Mouse (Mus musculus) midbrain, embryonic 13.5 days (tissue): ENCODE measurements around the gene Ramp3. TPM values are rescaled to one million over a fixed set of nuclear protein-coding genes. Genes with fewer than 3 reads are reported as not detected.

Experiments used
- ATAC-seq: fragments of 200-750 bp; cut with Nextera tagmentation; 2 replicates; pipeline ENCODE4 v1.8.0; 2017; ENCODE audit warnings: mild to moderate bottlenecking, moderate TSS enrichment, moderate library complexity
- H3K27ac ChIP-seq: fragments of 300-500 bp; sonication (generic); 2 replicates; pipeline ENCODE4 v1.5.1; 2015; ENCODE audit warnings: inconsistent platforms, mild to moderate bottlenecking, moderate library complexity
- H3K27me3 ChIP-seq: fragments of 300-500 bp; sonication (generic); 2 replicates; pipeline ENCODE4 v1.6.1; 2015; ENCODE audit warnings: mild to moderate bottlenecking, inconsistent platforms
- H3K36me3 ChIP-seq: fragments of 300-500 bp; sonication (generic); 2 replicates; pipeline ENCODE4 v1.6.1; 2015; ENCODE audit warnings: mild to moderate bottlenecking, inconsistent platforms
- H3K4me1 ChIP-seq: fragments of 300-500 bp; sonication (generic); replicated peaks from 2 replicates; pipeline ENCODE4 v1.6.1; 2015; ENCODE audit warnings: inconsistent platforms
- H3K4me2 ChIP-seq: fragments of 300-500 bp; sonication (generic); replicated peaks from 2 replicates; pipeline ENCODE4 v1.6.1; 2015; ENCODE audit warnings: moderate library complexity, mild to moderate bottlenecking, inconsistent platforms
- H3K4me3 ChIP-seq: fragments of 300-500 bp; sonication (generic); replicated peaks from 2 replicates; pipeline ENCODE4 v1.5.1; 2015; ENCODE audit warnings: mild to moderate bottlenecking, inconsistent platforms
- H3K9ac ChIP-seq: fragments of 300-500 bp; sonication (generic); replicated peaks from 2 replicates; pipeline ENCODE4 v1.6.1; 2015; ENCODE audit warnings: mild to moderate bottlenecking, inconsistent platforms
- H3K9me3 ChIP-seq: fragments of 300-500 bp; sonication (generic); 2 replicates; pipeline ENCODE4 v1.6.1; 2016; ENCODE audit warnings: mild to moderate bottlenecking, inconsistent platforms
- WGBS: fragments of 180-500 bp; shearing (Covaris S2); methylation state at CpG from one replicate; pipeline ENCODE4 v1.1.7; 2015; 5-methylcytosine and 5-hydroxymethylcytosine counted together
- polyA plus RNA-seq: library from polyadenylated mRNA; unstranded; fragments of >200 nt; fragmentation: Nextera tagmentation; extraction: Ambion mirVana; gene quantifications from 2 replicates; pipeline ENCODE4 v1.2.1, GENCODE M21; 2015

Ramp3 gene
- polyA plus RNA-seq, 1 experiment from 2014 or later, result 6.8 TPM

DNA sequence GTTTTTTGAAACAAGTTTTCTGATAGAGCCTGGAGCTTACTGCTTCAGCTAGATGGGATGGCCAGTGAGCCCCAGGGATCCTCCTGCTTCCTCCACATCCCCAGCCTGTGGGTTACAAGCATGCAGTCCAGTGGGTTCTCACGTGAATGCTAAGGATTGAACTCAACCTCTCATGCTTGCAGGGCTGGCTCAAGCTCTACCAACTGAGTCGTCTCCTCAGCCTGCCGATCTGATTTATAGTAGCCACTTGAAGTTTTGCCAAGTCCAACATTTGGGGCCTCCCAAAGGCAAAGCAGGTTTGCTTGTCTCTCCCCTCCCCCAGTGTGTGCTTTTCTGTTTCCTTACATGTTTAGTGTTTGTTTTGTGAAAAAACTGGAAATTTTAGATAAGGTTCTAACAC, 43.9 kb downstream of the Ramp3 start:
- no peaks in the 10 kb centered on the region for H3K27me3 ChIP-seq
- no peak overlapping the region for H3K27ac ChIP-seq
- H3K36me3 ChIP-seq, result no peaks in the 10 kb centered on the region
- H3K9me3 ChIP-seq, result no peaks in the 10 kb centered on the region
- H3K4me3 ChIP-seq, result no peak overlapping the region
- no peak overlapping the region for H3K4me2 ChIP-seq
- H3K9ac ChIP-seq, result no peak overlapping the region
- 83% methylated on average over 3 of the region's 3 CpGs for WGBS
- no peak for ATAC-seq
- no peaks in the 10 kb centered on the region for H3K4me1 ChIP-seq

DNA sequence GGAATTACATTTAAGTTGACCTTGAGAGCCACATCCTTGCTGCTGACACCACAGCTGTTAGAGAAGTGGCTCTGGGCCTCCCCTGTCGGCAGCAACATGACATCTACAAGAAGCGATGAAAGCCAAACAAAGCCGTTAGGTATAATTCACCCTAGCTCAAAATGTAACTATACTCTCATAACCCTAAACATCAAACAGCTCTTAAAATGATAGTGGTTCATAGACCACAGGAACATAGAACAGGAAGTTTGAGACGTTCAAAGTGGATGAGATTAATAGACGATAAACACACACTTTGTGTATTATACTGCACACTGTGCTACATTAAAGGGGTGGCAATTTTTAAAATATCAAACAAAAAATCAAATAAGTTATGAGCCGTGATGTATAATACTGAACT, 46.5 kb downstream of the Ramp3 start:
- 0 out of 2 replicates have a peak, but pooled peaks cover 6% of the 10 kb centered on the region for H3K9me3 ChIP-seq
- no peak overlapping the region for H3K4me2 ChIP-seq
- H3K9ac ChIP-seq, result no peak overlapping the region
- H3K4me1 ChIP-seq, result no peaks in the 10 kb centered on the region
- WGBS, result 74% methylated on average over 6 of the region's 6 CpGs
- no peak overlapping the region for H3K4me3 ChIP-seq
- no peak overlapping the region for H3K27ac ChIP-seq
- no peaks in the 10 kb centered on the region for H3K27me3 ChIP-seq
- ATAC-seq, result no peak
- H3K36me3 ChIP-seq, result no peaks in the 10 kb centered on the region

GRCm38 (mm10) chr11:6705516-6705915, 47.2 kb downstream of the Ramp3 start:
- Histone ChIP-seq H3K36me3 (no peaks in the 10 kb centered on the region), H3K9me3 (0 out of 2 replicates have a peak, but pooled peaks cover 6% of the 10 kb centered on the region), H3K9ac (no peak overlapping the region), H3K4me2 (no peak overlapping the region), H3K27me3 (no peaks in the 10 kb centered on the region), H3K4me1 (no peaks in the 10 kb centered on the region), H3K27ac (no peak overlapping the region), H3K4me3 (no peak overlapping the region)
- ATAC-seq, result no peak
- 84% methylated on average over 5 of the region's 5 CpGs for WGBS

DNA sequence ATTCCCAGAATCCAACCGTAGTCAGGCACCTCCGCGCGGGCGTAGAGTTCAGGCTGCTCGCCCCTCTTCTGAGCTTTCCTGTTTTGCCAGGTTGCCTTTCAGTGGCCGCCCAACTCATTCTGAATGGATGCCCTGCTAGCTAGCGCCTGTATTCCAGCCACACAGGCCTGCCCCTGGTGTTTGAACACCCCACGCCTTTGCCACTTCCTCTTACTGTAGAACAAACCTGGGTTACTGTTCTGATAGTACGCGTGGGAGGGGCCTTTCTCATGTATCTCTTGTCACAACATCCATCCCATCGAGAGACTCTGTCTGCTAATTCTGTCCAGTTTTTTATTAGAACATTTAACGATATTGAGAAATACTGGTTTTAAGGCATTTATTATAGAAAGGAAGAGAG, 48.5 kb downstream of the Ramp3 start:
- H3K4me2 ChIP-seq, result no peak overlapping the region
- H3K4me1 ChIP-seq, result no peaks in the 10 kb centered on the region
- no peak overlapping the region for H3K9ac ChIP-seq
- no peak overlapping the region for H3K27ac ChIP-seq
- ATAC-seq, result no peak
- H3K9me3 ChIP-seq, result 0 out of 2 replicates have a peak, but pooled peaks cover 6% of the 10 kb centered on the region
- WGBS, result 94% methylated on average over 13 of the region's 13 CpGs
- 0 out of 2 replicates have a peak, but pooled peaks cover 5% of the 10 kb centered on the region for H3K27me3 ChIP-seq
- H3K36me3 ChIP-seq, result no peaks in the 10 kb centered on the region
- H3K4me3 ChIP-seq, result no peak overlapping the region

DNA sequence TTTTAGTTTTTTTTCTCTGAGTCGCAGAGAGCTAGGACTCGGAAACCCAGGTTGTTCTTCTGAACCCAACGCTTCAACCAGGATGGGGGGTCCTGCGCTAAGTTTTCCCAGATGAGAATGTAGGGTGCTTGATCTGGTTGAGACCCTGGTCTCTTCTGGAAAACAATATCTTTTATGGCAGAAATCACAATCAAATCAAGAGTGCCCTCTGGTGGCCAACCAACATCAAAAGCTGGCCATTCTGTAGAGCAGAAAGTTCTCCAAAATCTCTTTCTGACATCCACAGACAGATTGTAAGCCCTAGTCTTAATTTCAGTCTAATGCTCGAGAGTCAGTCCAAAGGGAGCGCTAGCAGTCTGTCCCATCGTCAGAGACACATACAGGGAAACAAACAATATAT, 50.1 kb downstream of the Ramp3 start:
- ATAC-seq, result no peak
- 89% methylated on average over 7 of the region's 7 CpGs for WGBS
- H3K4me3 ChIP-seq, result no peak overlapping the region
- H3K4me1 ChIP-seq, result no peaks in the 10 kb centered on the region
- 0 out of 2 replicates have a peak, but pooled peaks cover 5% of the 10 kb centered on the region for H3K27me3 ChIP-seq
- no peak overlapping the region for H3K4me2 ChIP-seq
- H3K9ac ChIP-seq, result no peak overlapping the region
- H3K36me3 ChIP-seq, result no peaks in the 10 kb centered on the region
- 0 out of 2 replicates have a peak, but pooled peaks cover 6% of the 10 kb centered on the region for H3K9me3 ChIP-seq
- H3K27ac ChIP-seq, result no peak overlapping the region

DNA sequence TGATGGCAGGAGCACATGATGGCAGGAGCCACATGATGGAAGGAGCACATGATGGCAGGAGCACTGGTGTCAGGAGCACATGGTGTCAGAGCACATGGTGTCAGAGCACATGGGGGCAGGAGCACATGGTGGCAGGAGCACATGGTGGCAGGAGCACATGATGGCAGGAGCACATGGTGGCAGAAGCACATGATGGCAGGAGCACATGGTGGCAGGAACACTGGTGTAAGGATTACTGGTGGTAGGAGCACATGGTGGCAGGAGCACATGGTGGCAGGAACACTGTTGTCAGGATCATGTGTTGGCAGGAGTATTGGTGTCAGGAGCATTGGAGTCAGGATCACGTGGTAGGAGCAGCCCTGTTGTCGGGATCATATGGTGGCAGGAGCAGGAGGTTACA, 52.1 kb downstream of the Ramp3 start:
- H3K36me3 ChIP-seq, result no peaks in the 10 kb centered on the region
- 72% methylated on average over 2 of the region's 2 CpGs for WGBS
- no peaks in the 10 kb centered on the region for H3K4me1 ChIP-seq
- H3K27ac ChIP-seq, result no peak overlapping the region
- no peak overlapping the region for H3K4me3 ChIP-seq
- no peak overlapping the region for H3K4me2 ChIP-seq
- ATAC-seq, result no peak
- H3K9ac ChIP-seq, result no peak overlapping the region
- 0 out of 2 replicates have a peak, but pooled peaks cover 6% of the 10 kb centered on the region for H3K9me3 ChIP-seq
- H3K27me3 ChIP-seq, result 0 out of 2 replicates have a peak, but pooled peaks cover 5% of the 10 kb centered on the region

GRCm38 (mm10) chr11:6720746-6721145, 62.4 kb downstream of the Ramp3 start:
- Histone ChIP-seq H3K9ac (no peak overlapping the region), H3K4me1 (no peaks in the 10 kb centered on the region), H3K4me3 (no peak overlapping the region), H3K27ac (no peak overlapping the region), H3K36me3 (no peaks in the 10 kb centered on the region), H3K27me3 (no peaks in the 10 kb centered on the region), H3K9me3 (no peaks in the 10 kb centered on the region), H3K4me2 (no peak overlapping the region)
- ATAC-seq, result no peak
- WGBS, result 95% methylated on average over 5 of the region's 5 CpGs

GRCm38 (mm10) chr11:6726921-6727320, 68.6 kb downstream of the Ramp3 start:
- H3K4me3 ChIP-seq, result no peak overlapping the region
- no peak for ATAC-seq
- 93% methylated on average over 5 of the region's 5 CpGs for WGBS
- H3K27ac ChIP-seq, result no peak overlapping the region
- no peaks in the 10 kb centered on the region for H3K9me3 ChIP-seq
- no peaks in the 10 kb centered on the region for H3K4me1 ChIP-seq
- no peak overlapping the region for H3K9ac ChIP-seq
- no peaks in the 10 kb centered on the region for H3K36me3 ChIP-seq
- H3K4me2 ChIP-seq, result no peak overlapping the region
- no peaks in the 10 kb centered on the region for H3K27me3 ChIP-seq

Other genes starting within 250 kb of the Ramp3 start
- 3,782 and 3,914 TPM in 2 replicates for gene Ppia, start 243.1 kb upstream of the Ramp3 start, polyA plus RNA-seq
- gene H2afv, start 214.1 kb upstream of the Ramp3 start, polyA plus RNA-seq, result 605 and 617 TPM in 2 replicates
- gene Purb, start 182.6 kb upstream of the Ramp3 start, polyA plus RNA-seq, result 12.7 and 13.9 TPM in 2 replicates
- gene Myo1g, start 137.6 kb upstream of the Ramp3 start, polyA plus RNA-seq, result 0.27 and 0.32 TPM in 2 replicates
- gene Ccm2, start 111.6 kb upstream of the Ramp3 start, polyA plus RNA-seq, result 82.4 and 87.8 TPM in 2 replicates
- 96.9 and 101 TPM in 2 replicates for gene Nacad, start 52.5 kb upstream of the Ramp3 start, polyA plus RNA-seq
- gene Tbrg4, start 32.5 kb upstream of the Ramp3 start, polyA plus RNA-seq, result 34.6 and 35.5 TPM in 2 replicates
- not detected in 2 replicates for gene Wap, start 19.9 kb upstream of the Ramp3 start, polyA plus RNA-seq
- gene Gm11983, start 179.1 kb downstream of the Ramp3 start, polyA plus RNA-seq, result not detected in 2 replicates